Mouse (Mus musculus): ENCODE data around the gene Col18a1. TPM values are rescaled to one million over a fixed set of nuclear protein-coding genes. Genes with fewer than 3 reads are reported as not detected.

Col18a1 gene
- polyA plus RNA-seq, 1 experiment from 2014 or later, result 29.7 TPM

DNA sequence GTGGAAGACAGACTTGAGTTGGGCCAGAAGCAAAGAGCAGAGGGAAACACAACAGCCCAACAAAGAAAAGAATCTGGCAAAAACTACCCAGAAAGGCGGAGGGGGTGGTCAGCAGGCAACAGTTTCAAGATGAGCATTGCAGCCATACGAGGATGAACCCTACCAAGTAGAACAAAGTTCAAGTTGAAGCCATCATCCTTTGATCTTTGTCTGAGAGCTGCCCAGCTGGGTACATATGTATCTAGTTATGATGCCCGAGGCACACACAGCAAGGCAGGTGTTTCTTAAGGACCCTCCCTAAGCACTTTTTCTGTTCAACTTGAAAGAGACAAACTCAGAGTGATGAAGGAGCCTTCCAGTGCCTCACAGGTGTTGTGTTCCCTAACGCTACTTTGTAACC lies 66.6 kb downstream of the Col18a1 start:
- 65% methylated on average over 4 of the region's 4 CpGs for WGBS (ENCODE audit: insufficient replicate concordance)
- no peak overlapping the region for H3K4me2 ChIP-seq

DNA sequence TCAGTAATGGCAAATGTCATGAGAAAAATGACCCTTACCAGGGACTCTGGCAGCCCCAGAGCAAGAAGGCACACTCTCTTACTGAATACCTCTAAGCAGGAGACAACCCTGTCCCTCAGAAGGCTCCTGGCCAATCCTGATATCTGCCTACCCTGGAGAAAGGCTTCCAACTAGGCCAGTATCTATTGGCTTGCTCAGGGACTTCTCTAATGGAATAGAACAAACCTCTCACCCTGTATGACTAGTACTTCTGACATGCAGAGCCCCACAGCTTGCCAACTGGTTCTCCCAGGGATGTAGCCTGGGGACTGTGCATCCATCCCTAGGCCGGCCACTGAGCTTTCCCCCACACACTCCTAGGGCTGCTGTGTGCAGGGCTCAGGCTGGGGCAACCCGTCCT lies 67.7 kb downstream of the Col18a1 start:
- H3K4me2 ChIP-seq, result no peak overlapping the region
- DNase-seq (no peak), ATAC-seq (ENCODE audit: low read depth) (no peak)

More for the DNA sequence above, 66.6 kb downstream of the Col18a1 start:
- H3K9me3 ChIP-seq (replicated peaks), result no peaks in the 10 kb centered on the region
- H3K4me1 ChIP-seq (replicated peaks), result peaks cover 28% of the 10 kb centered on the region
- peaks cover 6% of the 10 kb centered on the region; the same call in 1 of the 2 replicates for H3K36me3 ChIP-seq
- H3K9ac ChIP-seq, result no peak overlapping the region
- H3K27me3 ChIP-seq, result no peaks in the 10 kb centered on the region
- ATAC-seq (ENCODE audit: low read depth) (no peak), DNase-seq (no peak)
- no peak overlapping the region for H3K4me3 ChIP-seq (replicated peaks)
- H3K27ac ChIP-seq, result no peak overlapping the region

GRCm38 (mm10) chr10:77097890-77098200 lies 68.5 kb downstream of the Col18a1 start:
- 75% methylated on average over 4 of the region's 4 CpGs for WGBS (ENCODE audit: insufficient replicate concordance)
- DNase-seq (no peak), ATAC-seq (ENCODE audit: low read depth) (no peak)
- Histone ChIP-seq H3K4me2 (no peak overlapping the region), H3K27ac (no peak overlapping the region; the same call in 1 of the 2 replicates), H3K27me3 (no peaks in the 10 kb centered on the region), H3K36me3 (peaks cover 9% of the 10 kb centered on the region), H3K4me3 (replicated peaks) (no peak overlapping the region), H3K9me3 (replicated peaks) (peaks cover 2% of the 10 kb centered on the region; the same call in 1 of the 2 replicates), H3K4me1 (replicated peaks) (peaks cover 24% of the 10 kb centered on the region), H3K9ac (no peak overlapping the region)

More for the DNA sequence above, 67.7 kb downstream of the Col18a1 start:
- Histone ChIP-seq H3K27me3 (no peaks in the 10 kb centered on the region), H3K9ac (no peak overlapping the region), H3K36me3 (peaks cover 6% of the 10 kb centered on the region; the same call in 1 of the 2 replicates), H3K9me3 (replicated peaks) (no peaks in the 10 kb centered on the region), H3K4me3 (replicated peaks) (no peak overlapping the region), H3K4me1 (replicated peaks) (peaks cover 24% of the 10 kb centered on the region), H3K27ac (no peak overlapping the region)
- 49% methylated on average over 2 of the region's 2 CpGs for WGBS (ENCODE audit: insufficient replicate concordance)

DNA sequence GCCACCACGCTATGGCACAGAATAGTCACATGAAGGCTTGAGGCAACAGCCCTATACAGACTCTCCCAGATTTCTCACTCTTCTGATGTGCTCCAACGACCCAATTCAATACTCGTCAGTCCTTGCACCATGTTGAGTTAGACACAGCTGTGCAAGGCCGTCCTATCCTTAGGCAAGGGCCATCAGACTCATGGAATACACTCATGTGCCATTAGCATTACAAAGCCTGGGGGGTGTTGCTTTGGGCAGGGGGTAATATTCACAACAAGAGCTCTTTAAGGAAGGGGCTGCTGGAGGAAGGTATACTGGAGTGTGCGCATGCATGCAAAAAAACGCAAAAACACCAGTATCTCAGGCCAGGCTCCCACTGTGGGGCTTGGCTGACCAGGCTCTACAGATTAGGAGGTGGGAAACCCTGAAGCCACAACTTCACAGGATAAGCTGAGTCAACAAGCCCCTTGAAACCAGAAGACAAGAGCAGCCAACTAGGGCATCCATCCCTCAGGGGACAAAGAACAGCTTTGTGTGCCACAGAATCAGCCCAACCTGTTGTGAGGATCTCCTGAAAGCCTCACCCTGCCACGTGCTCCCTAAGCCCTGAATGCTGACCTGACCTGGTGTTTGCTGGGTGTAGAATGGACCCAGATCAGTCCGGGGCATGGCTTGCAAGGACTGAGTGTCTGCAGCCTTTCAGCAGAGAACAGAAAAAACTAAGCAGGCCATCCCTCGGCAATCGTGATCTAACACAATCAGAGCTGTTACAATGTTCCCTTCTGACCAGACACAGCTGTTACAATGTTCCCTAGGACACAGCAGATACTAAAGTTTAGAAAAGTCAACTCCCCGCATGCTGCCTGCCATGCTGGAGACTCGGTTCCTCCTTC lies 69.1 kb downstream of the Col18a1 start:
- H3K9ac ChIP-seq, result no peak overlapping the region
- H3K9me3 ChIP-seq (replicated peaks), result peaks cover 3% of the 10 kb centered on the region; the same call in 1 of the 2 replicates
- no peaks in the 10 kb centered on the region for H3K27me3 ChIP-seq
- DNase-seq (no peak), ATAC-seq (ENCODE audit: low read depth) (peak; percentile 46; the same call in 1 of the 2 replicates)
- H3K4me3 ChIP-seq (replicated peaks), result no peak overlapping the region
- peaks cover 27% of the 10 kb centered on the region for H3K4me1 ChIP-seq (replicated peaks)
- no peak overlapping the region for H3K4me2 ChIP-seq
- H3K36me3 ChIP-seq, result peaks cover 14% of the 10 kb centered on the region
- no peak overlapping the region for H3K27ac ChIP-seq
- 65% methylated on average over 12 of the region's 12 CpGs for WGBS (ENCODE audit: insufficient replicate concordance)

DNA sequence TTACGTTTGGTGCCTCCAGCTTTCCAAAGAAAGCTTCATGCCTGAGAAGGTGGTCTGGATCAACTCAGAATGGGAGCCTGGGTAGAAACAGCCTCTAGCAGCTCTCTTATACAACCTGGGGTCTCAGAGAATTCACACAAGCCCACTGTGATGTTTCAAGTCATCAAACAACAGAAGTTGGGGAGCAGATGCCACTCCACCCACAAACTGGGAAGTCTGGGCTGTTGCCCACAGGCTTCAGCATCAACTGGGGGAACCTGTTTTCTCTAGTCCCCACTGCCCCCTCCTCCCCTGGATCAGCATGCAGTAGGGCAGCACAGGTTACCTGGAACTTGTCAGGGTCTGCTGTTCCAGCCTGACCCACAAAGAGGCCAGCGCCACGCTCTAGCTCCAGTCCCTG lies 70.7 kb downstream of the Col18a1 start:
- peaks cover 3% of the 10 kb centered on the region; the same call in 1 of the 2 replicates for H3K9me3 ChIP-seq (replicated peaks)
- 74% methylated on average over 3 of the region's 3 CpGs for whole genome bisulfite sequencing (ENCODE audit: insufficient replicate concordance)
- H3K27ac ChIP-seq, result no peak overlapping the region; the same call in 1 of the 2 replicates
- ATAC-seq (ENCODE audit: low read depth) (no peak), DNase-seq (no peak)
- no peak overlapping the region for H3K4me2 ChIP-seq
- no peak overlapping the region for H3K4me3 ChIP-seq (replicated peaks)
- no peaks in the 10 kb centered on the region for H3K27me3 ChIP-seq
- H3K4me1 ChIP-seq (replicated peaks), result peaks cover 40% of the 10 kb centered on the region
- peaks cover 14% of the 10 kb centered on the region for H3K36me3 ChIP-seq
- no peak overlapping the region for H3K9ac ChIP-seq

DNA sequence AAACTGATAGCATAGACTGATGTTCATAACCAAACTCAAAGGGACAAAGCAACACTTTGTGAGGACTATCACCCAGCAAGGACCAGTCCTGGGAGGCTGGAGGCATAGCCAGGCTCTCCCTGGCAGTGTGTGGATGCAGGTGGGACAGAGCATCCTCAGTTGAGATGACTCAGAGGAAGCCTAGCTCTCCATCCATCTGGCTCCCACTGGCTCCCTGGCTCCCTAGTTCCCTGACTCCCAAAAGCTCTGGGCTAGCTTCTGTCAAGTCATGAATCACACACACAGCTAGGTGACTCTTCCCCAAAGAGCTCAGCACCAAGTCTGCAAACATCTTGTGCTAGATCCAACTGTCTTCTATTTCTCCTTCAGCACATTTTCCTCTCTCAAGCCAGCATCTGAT lies 72.5 kb downstream of the Col18a1 start:
- ATAC-seq (ENCODE audit: low read depth) (no peak), DNase-seq (no peak)
- Histone ChIP-seq H3K4me1 (replicated peaks) (peaks cover 53% of the 10 kb centered on the region), H3K4me2 (no peak overlapping the region), H3K9ac (no peak overlapping the region), H3K4me3 (replicated peaks) (no peak overlapping the region), H3K36me3 (peaks cover 14% of the 10 kb centered on the region), H3K9me3 (replicated peaks) (peaks cover 3% of the 10 kb centered on the region; the same call in 1 of the 2 replicates), H3K27me3 (no peaks in the 10 kb centered on the region), H3K27ac (no peak overlapping the region)

- Histone ChIP-seq H3K4me3 (replicated peaks) (no peak overlapping the region), H3K4me2 (no peak overlapping the region), H3K36me3 (peaks cover 26% of the 10 kb centered on the region), H3K27ac (peak overlapping the region; percentile 79), H3K4me1 (replicated peaks) (peaks cover 40% of the 10 kb centered on the region), H3K9ac (no peak overlapping the region), H3K9me3 (replicated peaks) (peaks cover 3% of the 10 kb centered on the region; the same call in 1 of the 2 replicates), H3K27me3 (no peaks in the 10 kb centered on the region)
- ATAC-seq (ENCODE audit: low read depth) (peak; percentile 81), DNase-seq (no peak)
- 38% methylated on average over 4 of the region's 4 CpGs for WGBS (ENCODE audit: insufficient replicate concordance)
These were observed 74.7 kb downstream of the Col18a1 start for GRCm38 (mm10) chr10:77091538-77092097.

- Histone ChIP-seq H3K4me3 (replicated peaks) (no peak overlapping the region), H3K27me3 (no peaks in the 10 kb centered on the region), H3K4me1 (replicated peaks) (peaks cover 36% of the 10 kb centered on the region), H3K27ac (peak overlapping the region; percentile 79), H3K9ac (no peak overlapping the region), H3K4me2 (no peak overlapping the region), H3K36me3 (peaks cover 33% of the 10 kb centered on the region), H3K9me3 (replicated peaks) (peaks cover 3% of the 10 kb centered on the region; the same call in 1 of the 2 replicates)
- DNase-seq, result no peak
- ATAC-seq (ENCODE audit: low read depth), result 0 out of 2 replicates have a peak, but pooled peaks have one; percentile 33
- 34% methylated on average over 5 of the region's 5 CpGs for WGBS (ENCODE audit: insufficient replicate concordance)
These were observed 76.3 kb downstream of the Col18a1 start for GRCm38 (mm10) chr10:77090063-77090462.

- WGBS (ENCODE audit: insufficient replicate concordance), result 53% methylated on average over 8 of the region's 8 CpGs
These were observed 77.0 kb downstream of the Col18a1 start for GRCm38 (mm10) chr10:77089336-77089735.

DNA sequence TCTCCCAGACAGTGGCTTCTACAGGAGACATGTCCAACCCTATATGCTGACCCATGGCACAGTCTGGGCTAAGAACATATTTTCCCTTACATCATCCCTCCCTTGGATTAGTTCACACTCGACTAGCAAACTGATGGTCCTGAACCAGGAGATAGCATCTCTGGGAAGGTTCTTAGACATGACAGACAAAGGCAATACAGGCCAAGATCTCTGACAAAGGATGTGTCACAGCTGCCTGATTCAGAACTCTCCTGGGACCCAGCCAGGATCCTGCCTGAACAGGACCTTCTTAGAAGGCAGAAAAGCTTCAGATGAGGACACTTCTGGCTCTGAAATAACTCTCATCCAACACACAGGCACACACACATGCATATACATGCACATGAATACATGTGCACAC lies 81.8 kb downstream of the Col18a1 start:
- ATAC-seq (ENCODE audit: low read depth), result no peak
- Histone ChIP-seq H3K27me3 (no peaks in the 10 kb centered on the region), H3K4me3 (replicated peaks) (no peak overlapping the region), H3K9ac (no peak overlapping the region), H3K4me2 (no peak overlapping the region), H3K36me3 (peaks cover 37% of the 10 kb centered on the region), H3K27ac (no peak overlapping the region), H3K4me1 (replicated peaks) (peaks cover 8% of the 10 kb centered on the region), H3K9me3 (replicated peaks) (no peaks in the 10 kb centered on the region)
- DNase-seq, result no peak
- 53% methylated on average over 1 of the region's 1 CpGs for WGBS (ENCODE audit: insufficient replicate concordance)

More at GRCm38 (mm10) chr10:77089336-77089735, 77.0 kb downstream of the Col18a1 start:
- Histone ChIP-seq H3K9me3 (replicated peaks) (peaks cover 3% of the 10 kb centered on the region; the same call in 1 of the 2 replicates), H3K27me3 (no peaks in the 10 kb centered on the region), H3K36me3 (peaks cover 33% of the 10 kb centered on the region), H3K4me3 (replicated peaks) (no peak overlapping the region), H3K4me2 (no peak overlapping the region), H3K4me1 (replicated peaks) (peaks cover 33% of the 10 kb centered on the region), H3K9ac (no peak overlapping the region), H3K27ac (peak overlapping the region; percentile 79)
- DNase-seq (no peak), ATAC-seq (ENCODE audit: low read depth) (no peak)

- Histone ChIP-seq H3K9me3 (replicated peaks) (no peaks in the 10 kb centered on the region), H3K9ac (no peak overlapping the region), H3K4me3 (replicated peaks) (no peak overlapping the region), H3K36me3 (peaks cover 40% of the 10 kb centered on the region), H3K27me3 (no peaks in the 10 kb centered on the region), H3K4me2 (no peak overlapping the region), H3K27ac (no peak overlapping the region), H3K4me1 (replicated peaks) (0 out of 2 replicates have a peak, but pooled peaks cover 2% of the 10 kb centered on the region)
- WGBS (ENCODE audit: insufficient replicate concordance), result 69% methylated on average over 5 of the region's 5 CpGs
- DNase-seq (no peak), ATAC-seq (ENCODE audit: low read depth) (no peak)
These were observed 83.4 kb downstream of the Col18a1 start for GRCm38 (mm10) chr10:77082921-77083320.

Data from liver, embryonic 13.5 days (tissue).